ENCODE assay signal across 15 mouse cellular contexts in genomic region chr4:32190506-32190905, GRCm38 (mm10).
"Had no signal": no experiment of that assay in that cellular context is flagged by ENCODE, and none has a peak within 500 bp of the region (broad histone marks: within the 10 kb centered on the region; RNA-seq: fewer than 3 reads in every experiment).

No protein-coding gene starts in this region.

- H3K9me3 ChIP-seq: liver, embryonic 15.5 days; megakaryocyte, embryonic 14.5 days; midbrain, embryonic 12.5 days; neural tube, embryonic 15.5 days had no signal

- H3K27me3 ChIP-seq: liver, embryonic 15.5 days; midbrain, embryonic 12.5 days; neural tube, embryonic 15.5 days had no signal

- H3K4me2 ChIP-seq: liver, embryonic 11.5 days; liver, embryonic 15.5 days; midbrain, embryonic 12.5 days; neural tube, embryonic 15.5 days had no signal

- H3K36me3 ChIP-seq: liver, embryonic 15.5 days; midbrain, embryonic 12.5 days; neural tube, embryonic 15.5 days had no signal

- ATAC-seq: intestine, postnatal 0 days; lung, postnatal 0 days; midbrain, embryonic 16.5 days had no signal

- H3K4me3 ChIP-seq: liver, embryonic 15.5 days; megakaryocyte, embryonic 14.5 days; midbrain, embryonic 12.5 days; neural tube, embryonic 15.5 days had no signal

- H3K27ac ChIP-seq: liver, embryonic 15.5 days; midbrain, embryonic 12.5 days; neural tube, embryonic 15.5 days had no signal

- H3K4me1 ChIP-seq: liver, embryonic 15.5 days had no signal

- DNase-seq: kidney, adult 8-10 months; kidney, postnatal 36 days; left cerebral cortex, postnatal 4 days; lung, adult 2 months; lung, postnatal 36 days; thymus, adult 18-20 months; thymus, postnatal 14 days had no signal

- H3K9ac ChIP-seq: liver, embryonic 15.5 days; midbrain, embryonic 12.5 days; neural tube, embryonic 15.5 days had no signal
